Mouse (Mus musculus) limb, embryonic 13.5 days (tissue): ENCODE measurements around the gene Tie1. TPM values are rescaled to one million over a fixed set of nuclear protein-coding genes. Genes with fewer than 3 reads are reported as not detected.

Experiments used
- ATAC-seq: fragments of 200-750 bp; cut with Nextera tagmentation; 2 replicates; pipeline ENCODE4 v1.8.0; 2017; ENCODE audit warnings: low read depth, moderate number of reproducible peaks, moderate TSS enrichment; ENCODE audit not compliant: low FRiP score
- H3K27ac ChIP-seq: fragments of 300-500 bp; sonication (generic); 2 replicates; pipeline ENCODE4 v1.5.1; 2015; ENCODE audit warnings: inconsistent platforms, mild to moderate bottlenecking, moderate library complexity
- H3K27me3 ChIP-seq: fragments of 300-500 bp; sonication (generic); 2 replicates; pipeline ENCODE4 v1.6.1; 2015; ENCODE audit warnings: mild to moderate bottlenecking, inconsistent platforms
- H3K36me3 ChIP-seq: fragments of 300-500 bp; sonication (generic); 2 replicates; pipeline ENCODE4 v1.6.1; 2015; ENCODE audit warnings: inconsistent platforms, mild to moderate bottlenecking, moderate library complexity
- H3K4me1 ChIP-seq: fragments of 300-500 bp; sonication (generic); 2 replicates; pipeline ENCODE4 v1.6.1; 2015; ENCODE audit warnings: inconsistent platforms
- H3K4me2 ChIP-seq: fragments of 300-500 bp; sonication (generic); replicated peaks from 2 replicates; pipeline ENCODE4 v1.6.1; 2015; ENCODE audit warnings: inconsistent platforms, mild to moderate bottlenecking, moderate library complexity
- H3K4me3 ChIP-seq: fragments of 300-500 bp; sonication (generic); 2 replicates; pipeline ENCODE4 v1.5.1; 2015; ENCODE audit warnings: moderate library complexity, mild to moderate bottlenecking, inconsistent platforms
- H3K9ac ChIP-seq: fragments of 300-500 bp; sonication (generic); 2 replicates; pipeline ENCODE4 v1.6.1; 2015; ENCODE audit warnings: mild to moderate bottlenecking, inconsistent platforms
- H3K9me3 ChIP-seq: fragments of 300-500 bp; sonication (generic); 2 replicates; pipeline ENCODE4 v1.6.1; 2016; ENCODE audit warnings: inconsistent platforms
- WGBS: fragments of 180-500 bp; shearing (Covaris S2); methylation state at CpG from one replicate; pipeline ENCODE4 v1.1.7; 2015; 5-methylcytosine and 5-hydroxymethylcytosine counted together
- polyA plus RNA-seq: library from polyadenylated mRNA; unstranded; fragments of >200 nt; fragmentation: Nextera tagmentation; extraction: Ambion mirVana; gene quantifications from 2 replicates; pipeline ENCODE4 v1.2.1, GENCODE M21; 2015

Tie1 gene
- polyA plus RNA-seq: 21.5 and 22.8 TPM in 2 replicates

GRCm38 (mm10) chr4:118489717-118490132 lies at the start of gene Tie1:
TSS of gene Tie1 (minus strand) at chr4:118490061.
- 63% methylated on average over 8 of the region's 8 CpGs for WGBS
- ATAC-seq: no peak

GRCm38 (mm10) chr4:118537801-118538200 lies 47.9 kb upstream of the Tie1 start:
- H3K4me2 ChIP-seq: no peak overlapping the region
- 49% methylated on average over 6 of the region's 6 CpGs for WGBS
- no peaks in the 10 kb centered on the region for H3K9me3 ChIP-seq
- no peak overlapping the region for H3K9ac ChIP-seq
- no peak overlapping the region for H3K4me3 ChIP-seq
- no peak overlapping the region for H3K27ac ChIP-seq
- no peaks in the 10 kb centered on the region for H3K36me3 ChIP-seq
- no peak for ATAC-seq
- H3K27me3 ChIP-seq: peaks cover 16% of the 10 kb centered on the region
- peaks cover 15% of the 10 kb centered on the region for H3K4me1 ChIP-seq

More at GRCm38 (mm10) chr4:118489717-118490132, at the start of gene Tie1:
- no peaks in the 10 kb centered on the region for H3K27me3 ChIP-seq
- no peak within 1 kb of the TSS for H3K27ac ChIP-seq
- no peak within 1 kb of the TSS for H3K9ac ChIP-seq
- H3K4me1 ChIP-seq: no peaks in the 10 kb centered on the region
- 0 out of 2 replicates have a peak within 1 kb of the TSS, but pooled peaks have one; percentile 11 for H3K4me2 ChIP-seq
- H3K36me3 ChIP-seq: no peaks in the 10 kb centered on the region
- 0 out of 2 replicates have a peak within 1 kb of the TSS, but pooled peaks have one; percentile 3 for H3K4me3 ChIP-seq
- no peaks in the 10 kb centered on the region for H3K9me3 ChIP-seq

- H3K4me2 ChIP-seq: no peak overlapping the region
- no peaks in the 10 kb centered on the region for H3K9me3 ChIP-seq
- ATAC-seq: no peak
- H3K27me3 ChIP-seq: 0 out of 2 replicates have a peak, but pooled peaks cover 1% of the 10 kb centered on the region
- H3K36me3 ChIP-seq: no peaks in the 10 kb centered on the region
- no peak overlapping the region for H3K9ac ChIP-seq
- H3K27ac ChIP-seq: no peak overlapping the region
- H3K4me1 ChIP-seq: peaks cover 11% of the 10 kb centered on the region
- WGBS: 84% methylated on average over 6 of the region's 6 CpGs
- H3K4me3 ChIP-seq: no peak overlapping the region
Observed at GRCm38 (mm10) chr4:118535610-118536009, 45.7 kb upstream of the Tie1 start.

GRCm38 (mm10) chr4:118533605-118534004 lies 43.7 kb upstream of the Tie1 start:
- no peaks in the 10 kb centered on the region for H3K4me1 ChIP-seq
- no peak overlapping the region for H3K9ac ChIP-seq
- H3K9me3 ChIP-seq: no peaks in the 10 kb centered on the region
- 84% methylated on average over 7 of the region's 7 CpGs for WGBS
- no peak for ATAC-seq
- no peak overlapping the region for H3K4me2 ChIP-seq
- no peaks in the 10 kb centered on the region for H3K27me3 ChIP-seq
- H3K36me3 ChIP-seq: no peaks in the 10 kb centered on the region
- H3K4me3 ChIP-seq: no peak overlapping the region
- no peak overlapping the region for H3K27ac ChIP-seq

- Histone ChIP-seq H3K4me2 (no peak overlapping the region), H3K9me3 (no peaks in the 10 kb centered on the region), H3K4me1 (no peaks in the 10 kb centered on the region), H3K27me3 (no peaks in the 10 kb centered on the region), H3K27ac (no peak overlapping the region), H3K36me3 (no peaks in the 10 kb centered on the region), H3K4me3 (no peak overlapping the region), H3K9ac (no peak overlapping the region)
- ATAC-seq: no peak
- 61% methylated on average over 3 of the region's 4 CpGs for WGBS
Observed at GRCm38 (mm10) chr4:118533156-118533555, 43.3 kb upstream of the Tie1 start.

GRCm38 (mm10) chr4:118532663-118533062 lies 42.8 kb upstream of the Tie1 start:
- no peak overlapping the region for H3K9ac ChIP-seq
- H3K36me3 ChIP-seq: no peaks in the 10 kb centered on the region
- no peaks in the 10 kb centered on the region for H3K27me3 ChIP-seq
- no peaks in the 10 kb centered on the region for H3K9me3 ChIP-seq
- H3K4me3 ChIP-seq: no peak overlapping the region
- no peaks in the 10 kb centered on the region for H3K4me1 ChIP-seq
- H3K4me2 ChIP-seq: no peak overlapping the region
- ATAC-seq: no peak
- H3K27ac ChIP-seq: no peak overlapping the region
- WGBS: 71% methylated on average over 5 of the region's 5 CpGs

GRCm38 (mm10) chr4:118527720-118528119 lies 37.9 kb upstream of the Tie1 start:
- no peaks in the 10 kb centered on the region for H3K9me3 ChIP-seq
- no peak overlapping the region for H3K4me2 ChIP-seq
- H3K4me1 ChIP-seq: peaks cover 9% of the 10 kb centered on the region; the same call in 1 of the 2 replicates
- no peak overlapping the region for H3K9ac ChIP-seq
- H3K4me3 ChIP-seq: no peak overlapping the region
- 79% methylated on average over 6 of the region's 6 CpGs for WGBS
- H3K36me3 ChIP-seq: no peaks in the 10 kb centered on the region
- no peak overlapping the region for H3K27ac ChIP-seq
- no peaks in the 10 kb centered on the region; the same call in 1 of the 2 replicates for H3K27me3 ChIP-seq
- no peak for ATAC-seq

- Histone ChIP-seq H3K9me3 (no peaks in the 10 kb centered on the region), H3K4me1 (peaks cover 9% of the 10 kb centered on the region; the same call in 1 of the 2 replicates), H3K9ac (no peak overlapping the region), H3K27ac (no peak overlapping the region), H3K36me3 (no peaks in the 10 kb centered on the region), H3K27me3 (no peaks in the 10 kb centered on the region; the same call in 1 of the 2 replicates), H3K4me3 (no peak overlapping the region), H3K4me2 (peak overlapping the region; percentile 26; the same call in 1 of the 2 replicates)
- no peak for ATAC-seq
- 36% methylated on average over 5 of the region's 5 CpGs for WGBS
Observed at GRCm38 (mm10) chr4:118527335-118527681, 37.4 kb upstream of the Tie1 start.

GRCm38 (mm10) chr4:118526408-118527334 lies 36.8 kb upstream of the Tie1 start, which contains the start of gene 2610528J11Rik:
TSS of gene 2610528J11Rik (plus strand) at chr4:118526999.
- no peak within 1 kb of the TSS for H3K9ac ChIP-seq
- no peak within 1 kb of the TSS for H3K27ac ChIP-seq
- H3K36me3 ChIP-seq: no peaks in the 10 kb centered on the region
- ATAC-seq: no peak
- H3K4me2 ChIP-seq: peak within 1 kb of the TSS; percentile 26; the same call in 1 of the 2 replicates
- H3K4me1 ChIP-seq: peaks cover 9% of the 10 kb centered on the region; the same call in 1 of the 2 replicates
- 39% methylated on average over 17 of the region's 17 CpGs for WGBS
- no peaks in the 10 kb centered on the region; the same call in 1 of the 2 replicates for H3K27me3 ChIP-seq
- H3K9me3 ChIP-seq: no peaks in the 10 kb centered on the region
- H3K4me3 ChIP-seq: no peak within 1 kb of the TSS

GRCm38 (mm10) chr4:118525779-118526178 lies 35.9 kb upstream of the Tie1 start:
- Histone ChIP-seq H3K4me3 (no peak overlapping the region), H3K27me3 (no peaks in the 10 kb centered on the region; the same call in 1 of the 2 replicates), H3K4me1 (peaks cover 9% of the 10 kb centered on the region; the same call in 1 of the 2 replicates), H3K27ac (no peak overlapping the region), H3K9ac (no peak overlapping the region), H3K36me3 (no peaks in the 10 kb centered on the region), H3K9me3 (no peaks in the 10 kb centered on the region), H3K4me2 (no peak overlapping the region)
- no peak for ATAC-seq
- 68% methylated on average over 3 of the region's 3 CpGs for WGBS

GRCm38 (mm10) chr4:118523976-118524375 lies 34.1 kb upstream of the Tie1 start:
- no peak for ATAC-seq
- 66% methylated on average over 7 of the region's 7 CpGs for WGBS
- H3K9me3 ChIP-seq: no peaks in the 10 kb centered on the region
- H3K4me2 ChIP-seq: no peak overlapping the region
- no peaks in the 10 kb centered on the region; the same call in 1 of the 2 replicates for H3K27me3 ChIP-seq
- no peaks in the 10 kb centered on the region for H3K36me3 ChIP-seq
- H3K9ac ChIP-seq: no peak overlapping the region
- H3K4me1 ChIP-seq: peaks cover 9% of the 10 kb centered on the region; the same call in 1 of the 2 replicates
- H3K4me3 ChIP-seq: no peak overlapping the region
- H3K27ac ChIP-seq: no peak overlapping the region

- no peak overlapping the region for H3K4me2 ChIP-seq
- H3K9me3 ChIP-seq: no peaks in the 10 kb centered on the region
Observed at GRCm38 (mm10) chr4:118522248-118522647, 32.4 kb upstream of the Tie1 start.

More at GRCm38 (mm10) chr4:118522248-118522647, 32.4 kb upstream of the Tie1 start:
- Histone ChIP-seq H3K36me3 (no peaks in the 10 kb centered on the region), H3K4me1 (peaks cover 9% of the 10 kb centered on the region; the same call in 1 of the 2 replicates), H3K27ac (no peak overlapping the region), H3K4me3 (no peak overlapping the region), H3K9ac (no peak overlapping the region), H3K27me3 (peaks cover 13% of the 10 kb centered on the region)
- WGBS: 72% methylated on average over 7 of the region's 7 CpGs
- ATAC-seq: no peak
